Mouse (Mus musculus): Measurements from ENCODE around the gene Dcaf7. TPM values are rescaled to one million over a fixed set of nuclear protein-coding genes. Genes with fewer than 3 reads are reported as not detected.

Dcaf7 gene
- total and polyA plus RNA-seq, 3 experiments: 71.5 to 93.4 (median 79.5) TPM

GRCm38 (mm10) chr11:106073774-106074173, 37.1 kb downstream of the Dcaf7 start:
- TF ChIP-seq USF2 (conservative IDR thresholded peaks at IDR 0.05; ENCODE audit: low read depth, low read length): no peak
- dilution Hi-C loops (cut with MboI; ENCODE audit: extremely low pct_ligation_motif_present, extremely low pct_unique_long_range_greater_than_20kb, low sequenced_read_pairs): loop anchor here (25.0 kb wide), 1 partner anchor 136 kb away; no protein-coding TSS in a partner anchor

GRCm38 (mm10) chr11:106076321-106076720, 39.6 kb downstream of the Dcaf7 start:
- Histone ChIP-seq H3K27me3 (replicated peaks) (no peaks in the 10 kb centered on the region), H3K9ac (ENCODE audit: insufficient read depth, low read depth) (no peak overlapping the region), H3K4me1 (ENCODE audit: control insufficient read depth in 1 of 2, insufficient read depth in 2 of 2) (peaks cover 0 to 2% of the 10 kb centered on the region in 2 experiments; a peak in 1 of 4 replicates), H3K4me3 (replicated peaks in 1 of 3; ENCODE audit: low read depth in 2 of 3, low read length in 2 of 3, poor library complexity in 1 of 3) (no peak overlapping the region), H3K9me3 (replicated peaks; ENCODE audit: low read length) (no peaks in the 10 kb centered on the region), H3K79me2 (replicated peaks; ENCODE audit: control insufficient read depth, extremely low read depth, insufficient read depth, poor library complexity, severe bottlenecking) (no peaks in the 10 kb centered on the region), H3K36me3 (replicated peaks in 1 of 2; ENCODE audit: control insufficient read depth in 1 of 2, insufficient read depth in 1 of 2, low read length in 1 of 2) (peaks cover 18 to 35% of the 10 kb centered on the region in 2 experiments), H3K4me2 (ENCODE audit: insufficient read depth, low read depth, poor library complexity, severe bottlenecking) (no peak overlapping the region), H3K27ac (ENCODE audit: insufficient read depth, low read depth) (no peak overlapping the region)
- dilution Hi-C loops (cut with MboI; ENCODE audit: extremely low pct_ligation_motif_present, extremely low pct_unique_long_range_greater_than_20kb, low sequenced_read_pairs) (no loop called here), in situ Hi-C loops (cut with MboI; ENCODE audit: low pct_ligation_motif_present, low pct_unique_long_range_greater_than_20kb, low sequenced_read_pairs) (no loop called here)
- peak; percentile 92 to 95 for TF ChIP-seq CTCF (conservative IDR thresholded peaks at IDR 0.05 in 1 of 2, IDR thresholded peaks at IDR 0.05 in 1 of 2; ENCODE audit: low read depth in 2 of 2, low read length in 2 of 2)
- peak; percentile 6; the same call in 1 of the 2 replicates for TF ChIP-seq SIN3A (IDR thresholded peaks at IDR 0.05; ENCODE audit: low read length)
- TF ChIP-seq RAD21 (IDR thresholded peaks at IDR 0.05; ENCODE audit: low read depth, low read length): peak; percentile 73
- TF ChIP-seq ZNF384 (IDR thresholded peaks at IDR 0.05; ENCODE audit: low read depth, low read length): no peak
- peak; percentile 33; the same call in 1 of the 2 replicates for TF ChIP-seq ZC3H11A (IDR thresholded peaks at IDR 0.05; ENCODE audit: low read depth, low read length)
- TF ChIP-seq MXI1 (IDR thresholded peaks at IDR 0.05; ENCODE audit: low read depth, low read length): no peak
- no peak for TF ChIP-seq USF1 (IDR thresholded peaks at IDR 0.05; ENCODE audit: low read depth, low read length)
- TF ChIP-seq ELF1 (IDR thresholded peaks at IDR 0.05; ENCODE audit: low read depth, low read length): peak; percentile 55; the same call in 1 of the 2 replicates
- TF ChIP-seq SMC3 (IDR thresholded peaks at IDR 0.05; ENCODE audit: low read depth, low read length): peak; percentile 95
- DNase-seq (ENCODE audit: extremely low read depth): peak; percentile 92

More at GRCm38 (mm10) chr11:106073774-106074173, 37.1 kb downstream of the Dcaf7 start:
- H3K27ac ChIP-seq (ENCODE audit: insufficient read depth, low read depth): no peak overlapping the region
- in situ Hi-C loops (cut with MboI; ENCODE audit: low pct_ligation_motif_present, low pct_unique_long_range_greater_than_20kb, low sequenced_read_pairs): no loop called here
- H3K9ac ChIP-seq (ENCODE audit: insufficient read depth, low read depth): no peak overlapping the region
- H3K4me3 ChIP-seq (replicated peaks in 1 of 3; ENCODE audit: low read depth in 2 of 3, low read length in 2 of 3, poor library complexity in 1 of 3): no peak overlapping the region
- DNase-seq (ENCODE audit: extremely low read depth): no peak
- H3K9me3 ChIP-seq (replicated peaks; ENCODE audit: low read length): no peaks in the 10 kb centered on the region
- H3K79me2 ChIP-seq (replicated peaks; ENCODE audit: control insufficient read depth, extremely low read depth, insufficient read depth, poor library complexity, severe bottlenecking): no peaks in the 10 kb centered on the region
- H3K4me1 ChIP-seq (ENCODE audit: control insufficient read depth in 1 of 2, insufficient read depth in 2 of 2): peaks cover 0 to 2% of the 10 kb centered on the region in 2 experiments; a peak in 1 of 4 replicates
- H3K27me3 ChIP-seq (replicated peaks): no peaks in the 10 kb centered on the region
- peaks cover 27 to 55% of the 10 kb centered on the region in 2 experiments for H3K36me3 ChIP-seq (replicated peaks in 1 of 2; ENCODE audit: control insufficient read depth in 1 of 2, insufficient read depth in 1 of 2, low read length in 1 of 2)
- no peak overlapping the region for H3K4me2 ChIP-seq (ENCODE audit: insufficient read depth, low read depth, poor library complexity, severe bottlenecking)

GRCm38 (mm10) chr11:106083708-106084701, 47.3 kb downstream of the Dcaf7 start, which contains the start of gene Map3k3:
TSS of gene Map3k3 (plus strand) at chr11:106084613.
- Histone ChIP-seq H3K9ac (ENCODE audit: insufficient read depth, low read depth) (peak within 1 kb of the TSS; percentile 83), H3K27ac (ENCODE audit: insufficient read depth, low read depth) (peak within 1 kb of the TSS; percentile 74), H3K79me2 (replicated peaks; ENCODE audit: control insufficient read depth, extremely low read depth, insufficient read depth, poor library complexity, severe bottlenecking) (peaks cover 30% of the 10 kb centered on the region), H3K4me3 (replicated peaks in 1 of 3; ENCODE audit: low read depth in 2 of 3, low read length in 2 of 3, poor library complexity in 1 of 3) (peak within 1 kb of the TSS; percentile 64 to 91 (median 85)), H3K9me3 (replicated peaks; ENCODE audit: low read length) (no peaks in the 10 kb centered on the region), H3K4me1 (ENCODE audit: control insufficient read depth in 1 of 2, insufficient read depth in 2 of 2) (peaks cover 0 to 19% of the 10 kb centered on the region in 2 experiments; a peak in 2 of 4 replicates), H3K4me2 (ENCODE audit: insufficient read depth, low read depth, poor library complexity, severe bottlenecking) (peak within 1 kb of the TSS; percentile 72), H3K36me3 (replicated peaks in 1 of 2; ENCODE audit: control insufficient read depth in 1 of 2, insufficient read depth in 1 of 2, low read length in 1 of 2) (no peaks in the 10 kb centered on the region), H3K27me3 (replicated peaks) (no peaks in the 10 kb centered on the region)
- dilution Hi-C loops (cut with MboI; ENCODE audit: extremely low pct_ligation_motif_present, extremely low pct_unique_long_range_greater_than_20kb, low sequenced_read_pairs): no loop called here
- DNase-seq (ENCODE audit: extremely low read depth): peak; percentile 100
- in situ Hi-C loops (cut with MboI; ENCODE audit: low pct_ligation_motif_present, low pct_unique_long_range_greater_than_20kb, low sequenced_read_pairs): no loop called here
- TF ChIP-seq POLR2A (IDR thresholded peaks at IDR 0.05; ENCODE audit: low read depth, low read length) (peak; percentile 97), ZNF384 (IDR thresholded peaks at IDR 0.05; ENCODE audit: low read depth, low read length) (no peak), MAFK (IDR thresholded peaks at IDR 0.05; ENCODE audit: insufficient replicate concordance, low read length) (no peak), CTCF (conservative IDR thresholded peaks at IDR 0.05 in 1 of 2, IDR thresholded peaks at IDR 0.05 in 1 of 2; ENCODE audit: low read depth in 2 of 2, low read length in 2 of 2) (peak in 1 of 2 experiments; percentile 86; a peak in 2 of 4 replicates), MAZ (IDR thresholded peaks at IDR 0.05; ENCODE audit: low read depth, low read length) (no peak; the same call in none of the 2 replicates), IRF4 (IDR thresholded peaks at IDR 0.05; ENCODE audit: low read depth, low read length) (peak; percentile 59), ELF1 (IDR thresholded peaks at IDR 0.05; ENCODE audit: low read depth, low read length) (peak; percentile 79), UBTF (IDR thresholded peaks at IDR 0.05; ENCODE audit: low read depth, low read length) (peak; percentile 80), JUND (conservative IDR thresholded peaks at IDR 0.05; ENCODE audit: low read depth, low read length) (no peak), NELFE (IDR thresholded peaks at IDR 0.05; ENCODE audit: low read depth, low read length) (peak; percentile 99), TCF12 (IDR thresholded peaks at IDR 0.05; ENCODE audit: low read depth, low read length) (peak; percentile 95), RAD21 (IDR thresholded peaks at IDR 0.05; ENCODE audit: low read depth, low read length) (peak; percentile 18), NRF1 (IDR thresholded peaks at IDR 0.05; ENCODE audit: low read depth, low read length) (peak; percentile 55), HCFC1 (IDR thresholded peaks at IDR 0.05; ENCODE audit: low read depth, low read length) (peak; percentile 72), KAT2A (IDR thresholded peaks at IDR 0.05; ENCODE audit: insufficient replicate concordance, low read length) (0 out of 2 replicates have a peak, but pooled peaks have one; percentile 63)

Measured in CH12.LX (cell line).